10 mouse cellular contexts compared by ENCODE assay signal in genomic region chr7:96832551-96832950, GRCm38 (mm10).
A peak's percentile ranks its signal among the peaks of the same experiment; 100 is the strongest.
DNase-seq lines count a peak whose midpoint lies in the region; ATAC-seq and TF ChIP-seq lines count a peak whose summit lies in the region.
"Had no signal": no experiment of that assay in that cellular context is flagged by ENCODE, and none has a peak within 500 bp of the region (broad histone marks: within the 10 kb centered on the region; RNA-seq: fewer than 3 reads in every experiment).

No protein-coding gene starts in this region.

- 0 out of 2 replicates have a peak, but pooled peaks cover 10% of the 10 kb centered on the region for H3K4me1 ChIP-seq in lung, embryonic 14.5 days (ENCODE audit: insufficient read depth)
- H3K4me1 ChIP-seq in lung, adult 2 months (ENCODE audit: control insufficient read depth, insufficient read depth, low read length) = no peaks in the 10 kb centered on the region
- H3K4me1 ChIP-seq in embryonic facial prominence, embryonic 10.5 days = peaks cover 37% of the 10 kb centered on the region
- no peaks in the 10 kb centered on the region; the same call in 1 of the 2 replicates for H3K4me1 ChIP-seq in stomach, postnatal 0 days (replicated peaks; ENCODE audit: control insufficient read depth, insufficient read depth)

- intact Hi-C loops in heart, postnatal 14 days (cut with DNase I) = no loop called here

- no peak overlapping the region for H3K9ac ChIP-seq in lung, embryonic 14.5 days
- no peak overlapping the region for H3K9ac ChIP-seq in stomach, postnatal 0 days (ENCODE audit: low read length)
- H3K9ac ChIP-seq: embryonic facial prominence, embryonic 12.5 days; liver, embryonic 14.5 days had no signal

- H3K27ac ChIP-seq in lung, embryonic 14.5 days (ENCODE audit: low read depth) = no peak overlapping the region
- peak overlapping the region; percentile 44; the same call in 1 of the 2 replicates for H3K27ac ChIP-seq in embryonic facial prominence, embryonic 10.5 days (replicated peaks)
- no peak overlapping the region for H3K27ac ChIP-seq in stomach, postnatal 0 days (replicated peaks)
- H3K27ac ChIP-seq: liver, embryonic 14.5 days had no signal

- TF ChIP-seq EP300 in stomach, postnatal 0 days (optimal IDR thresholded peaks at IDR 0.05) = no peak

- DNase-seq in lung, embryonic 14.5 days = peak; percentile 53
- DNase-seq in lung, adult 2 months = no peak
- peak; percentile 20 for DNase-seq in embryonic facial prominence, embryonic 10.5 days (ENCODE audit: low spot score)
- peak; percentile 44 to 61 for DNase-seq in heart, postnatal 14 days
- peak; percentile 7 for DNase-seq in large intestine, adult 2 months (ENCODE audit: low read depth, low spot score)
- peak; percentile 54 for DNase-seq in stomach, postnatal 0 days (ENCODE audit: low spot score)
- no peak for DNase-seq in frontal cortex, postnatal 25 days (ENCODE audit: low spot score in 2 of 2)

- H3K9me3 ChIP-seq in lung, embryonic 14.5 days (ENCODE audit: low read depth, low read length) = no peaks in the 10 kb centered on the region
- H3K9me3 ChIP-seq in embryonic facial prominence, embryonic 10.5 days = no peaks in the 10 kb centered on the region
- H3K9me3 ChIP-seq in stomach, postnatal 0 days (ENCODE audit: control insufficient read depth, low read length) = no peaks in the 10 kb centered on the region

- peaks cover 6% of the 10 kb centered on the region for H3K36me3 ChIP-seq in lung, embryonic 14.5 days (ENCODE audit: insufficient read depth)
- H3K36me3 ChIP-seq in embryonic facial prominence, embryonic 10.5 days (replicated peaks) = peaks cover 60% of the 10 kb centered on the region
- no peaks in the 10 kb centered on the region for H3K36me3 ChIP-seq in stomach, postnatal 0 days (ENCODE audit: control insufficient read depth, insufficient read depth, low read length)

- ATAC-seq in lung, embryonic 14.5 days (ENCODE audit: insufficient read depth) = no peak
- peak; percentile 69; the same call in 1 of the 2 replicates for ATAC-seq in stomach, postnatal 0 days (ENCODE audit: low FRiP score, low TSS enrichment)
- ATAC-seq in erythroblast, adult 5-6 weeks (replicated peaks; ENCODE audit: low FRiP score, poor library complexity, severe bottlenecking) = no peak; the same call in 1 of the 2 replicates

- H3K4me2 ChIP-seq in lung, embryonic 14.5 days = no peak overlapping the region
- H3K4me2 ChIP-seq in stomach, postnatal 0 days (replicated peaks; ENCODE audit: low read depth) = 0 out of 2 replicates have a peak overlapping the region, but pooled peaks have one; percentile 1
- H3K4me2 ChIP-seq: embryonic facial prominence, embryonic 12.5 days had no signal

- TF ChIP-seq CTCF in lung, embryonic 14.5 days (IDR thresholded peaks at IDR 0.05; ENCODE audit: low read depth) = no peak
- no peak for TF ChIP-seq CTCF in lung, adult 2 months (IDR thresholded peaks at IDR 0.05; ENCODE audit: insufficient read depth, low read length)
- no peak for TF ChIP-seq CTCF in stomach, postnatal 0 days (IDR thresholded peaks at IDR 0.05; ENCODE audit: low read depth)

- 16% methylated on average over 9 of the region's 9 CpGs for WGBS in lung, embryonic 14.5 days
- 41% methylated on average over 9 of the region's 9 CpGs for WGBS in lung, adult 2 months
- 45% methylated on average over 9 of the region's 9 CpGs for WGBS in embryonic facial prominence, embryonic 10.5 days
- WGBS in large intestine, adult 2 months = 32% methylated on average over 9 of the region's 9 CpGs
- WGBS in stomach, postnatal 0 days = 23% methylated on average over 9 of the region's 9 CpGs

- no peak overlapping the region for H3K4me3 ChIP-seq in lung, embryonic 14.5 days (ENCODE audit: low read depth, low read length)
- H3K4me3 ChIP-seq in lung, adult 2 months (replicated peaks; ENCODE audit: extremely low read depth, low read depth, low read length) = no peak overlapping the region
- no peak overlapping the region for H3K4me3 ChIP-seq in embryonic facial prominence, embryonic 10.5 days
- no peak overlapping the region for H3K4me3 ChIP-seq in stomach, postnatal 0 days (ENCODE audit: low read depth, low read length)
- H3K4me3 ChIP-seq: embryonic facial prominence, embryonic 12.5 days had no signal

- no peaks in the 10 kb centered on the region for H3K27me3 ChIP-seq in lung, embryonic 14.5 days (ENCODE audit: insufficient read depth, low read length)
- H3K27me3 ChIP-seq in embryonic facial prominence, embryonic 10.5 days (replicated peaks; ENCODE audit: low read depth, poor library complexity, severe bottlenecking) = no peaks in the 10 kb centered on the region
- no peaks in the 10 kb centered on the region for H3K27me3 ChIP-seq in stomach, postnatal 0 days (ENCODE audit: control insufficient read depth, insufficient read depth, low read length)
- H3K27me3 ChIP-seq: embryonic facial prominence, embryonic 12.5 days had no signal

- no peak for TF ChIP-seq POLR2A in lung, adult 2 months (IDR thresholded peaks at IDR 0.05; ENCODE audit: borderline replicate concordance, extremely low read depth, low read depth, low read length)

Comparison
In these comparisons a context has a peak if more than half of its experiments do, and no peak if none do; other contexts are left out.
1. DNase-seq: peak in lung, embryonic 14.5 days (single experiment), embryonic facial prominence, embryonic 10.5 days (single experiment), heart, postnatal 14 days (2 of 2), large intestine, adult 2 months (single experiment) and stomach, postnatal 0 days (single experiment); none in lung, adult 2 months (single experiment) and frontal cortex, postnatal 25 days (0 of 2).